Mouse (Mus musculus) layer of hippocampus, adult 2 months (tissue): Measurements from ENCODE around the gene Nav2. TPM values are rescaled to one million over a fixed set of nuclear protein-coding genes. Genes with fewer than 3 reads are reported as not detected.

Source experiments
- DNase-seq, 2 experiments: peaks; one replicate each; pipeline ENCODE4 v3.0.0; 2022; ENCODE audit warnings: low spot score in 2 of 2
- H3K27ac ChIP-seq: fragments of 200-600 bp; 2 replicates; pipeline ENCODE4 v1.8.1; 2022
- H3K4me3 ChIP-seq: fragments of 200-600 bp; 2 replicates; pipeline ENCODE4 v1.8.1; 2022; ENCODE audit warnings: mild to moderate bottlenecking
- CTCF ChIP-seq: fragments of 200-600 bp; conservative IDR thresholded peaks from 2 replicates; pipeline ENCODE4 v1.8.1; 2022; ENCODE audit warnings: antibody characterized with exemption, mild to moderate bottlenecking, moderate library complexity
- total RNA-seq, 2 experiments: library from RNA; stranded (reverse); gene quantifications; 2 replicates each; pipeline ENCODE4 v1.2.3; 2021

Nav2 gene
- total RNA-seq, 2 experiments from 2014 or later: 84.8 to 106 TPM

- TF ChIP-seq CTCF: no peak
- no peak overlapping the region for H3K4me3 ChIP-seq
- no peak for DNase-seq
- H3K27ac ChIP-seq: no peak overlapping the region
Measured at GRCm38 (mm10) chr7:49318183-49318897, 409.8 kb downstream of the Nav2 start.

GRCm38 (mm10) chr7:49318898-49319293 lies 410.4 kb downstream of the Nav2 start:
- TF ChIP-seq CTCF: no peak
- H3K27ac ChIP-seq: no peak overlapping the region
- no peak overlapping the region for H3K4me3 ChIP-seq
- DNase-seq: no peak

- Histone ChIP-seq H3K27ac (no peak overlapping the region), H3K4me3 (no peak overlapping the region)
- no peak for DNase-seq
- no peak for TF ChIP-seq CTCF
Measured at GRCm38 (mm10) chr7:49319981-49320380, 411.5 kb downstream of the Nav2 start.

GRCm38 (mm10) chr7:49321124-49321531 lies 412.6 kb downstream of the Nav2 start:
- no peak for DNase-seq
- TF ChIP-seq CTCF: no peak
- no peak overlapping the region for H3K27ac ChIP-seq
- H3K4me3 ChIP-seq: no peak overlapping the region

- no peak for DNase-seq
- Histone ChIP-seq H3K27ac (no peak overlapping the region), H3K4me3 (no peak overlapping the region)
- no peak for TF ChIP-seq CTCF
Measured at GRCm38 (mm10) chr7:49322179-49322578, 413.7 kb downstream of the Nav2 start.

GRCm38 (mm10) chr7:49324575-49324974 lies 416.1 kb downstream of the Nav2 start:
- DNase-seq: no peak
- peak; percentile 70 for TF ChIP-seq CTCF
- Histone ChIP-seq H3K27ac (no peak overlapping the region), H3K4me3 (no peak overlapping the region)

- Histone ChIP-seq H3K4me3 (no peak overlapping the region), H3K27ac (no peak overlapping the region; the same call in 1 of the 2 replicates)
- DNase-seq: no peak
- no peak for TF ChIP-seq CTCF
Measured at GRCm38 (mm10) chr7:49326136-49326722, 417.7 kb downstream of the Nav2 start.

GRCm38 (mm10) chr7:49326967-49327742 lies 418.6 kb downstream of the Nav2 start:
- TF ChIP-seq CTCF: no peak
- peak overlapping the region; percentile 29; the same call in 1 of the 2 replicates for H3K27ac ChIP-seq
- no peak for DNase-seq
- H3K4me3 ChIP-seq: no peak overlapping the region

GRCm38 (mm10) chr7:49330181-49330580 lies 421.7 kb downstream of the Nav2 start:
- no peak for TF ChIP-seq CTCF
- H3K4me3 ChIP-seq: no peak overlapping the region
- H3K27ac ChIP-seq: peak overlapping the region; percentile 46; the same call in 1 of the 2 replicates
- no peak for DNase-seq

- Histone ChIP-seq H3K4me3 (no peak overlapping the region), H3K27ac (no peak overlapping the region)
- no peak for TF ChIP-seq CTCF
- DNase-seq: no peak
Measured at GRCm38 (mm10) chr7:49331939-49332338, 423.4 kb downstream of the Nav2 start.

- no peak for DNase-seq
- H3K27ac ChIP-seq: no peak overlapping the region
- no peak for TF ChIP-seq CTCF
- H3K4me3 ChIP-seq: no peak overlapping the region
Measured at GRCm38 (mm10) chr7:49332644-49333043, 424.1 kb downstream of the Nav2 start.

- no peak overlapping the region for H3K27ac ChIP-seq
- TF ChIP-seq CTCF: no peak
- H3K4me3 ChIP-seq: no peak overlapping the region
- DNase-seq: no peak
Measured at GRCm38 (mm10) chr7:49334163-49334562, 425.6 kb downstream of the Nav2 start.

GRCm38 (mm10) chr7:49335056-49335455 lies 426.5 kb downstream of the Nav2 start:
- no peak overlapping the region for H3K4me3 ChIP-seq
- DNase-seq: no peak
- TF ChIP-seq CTCF: no peak
- H3K27ac ChIP-seq: no peak overlapping the region
